Mouse (Mus musculus): ENCODE measurements around the gene Adgrb3. TPM values are rescaled to one million over a fixed set of nuclear protein-coding genes. Genes with fewer than 3 reads are reported as not detected.
"Not testable (repeated sequence)": the region's sequence is repeated elsewhere in the genome, so short reads cannot be mapped to it uniquely, and the experiment has no call there.

The Adgrb3 gene
- polyA plus RNA-seq, 1 experiment: 1.0 TPM

- no peak overlapping the region for H3K27ac ChIP-seq (ENCODE audit: insufficient read depth, low read length)
- TF ChIP-seq CTCF (IDR thresholded peaks at IDR 0.05; ENCODE audit: low read depth, low read length) (no peak), EP300 (IDR thresholded peaks at IDR 0.05; ENCODE audit: insufficient read depth, low read depth, low read length) (no peak), POLR2A (IDR thresholded peaks at IDR 0.05; ENCODE audit: insufficient read depth, low read length) (no peak)
- H3K27me3 ChIP-seq (ENCODE audit: control insufficient read depth, insufficient read depth, low read length, poor library complexity, severe bottlenecking): no peaks in the 10 kb centered on the region
- H3K9me3 ChIP-seq (replicated peaks; ENCODE audit: control insufficient read depth, insufficient read depth, low read length, poor library complexity, severe bottlenecking): no peaks in the 10 kb centered on the region
- H3K9ac ChIP-seq (ENCODE audit: low read depth, poor library complexity, severe bottlenecking): no peak overlapping the region
- H3K36me3 ChIP-seq (ENCODE audit: control insufficient read depth, insufficient read depth, low read length, poor library complexity, severe bottlenecking): no peaks in the 10 kb centered on the region
- H3K4me3 ChIP-seq (ENCODE audit: low read depth, low read length): no peak overlapping the region
- no peaks in the 10 kb centered on the region for H3K4me1 ChIP-seq (ENCODE audit: control insufficient read depth, insufficient read depth, low read length)
Measured at GRCm38 (mm10) chr1:25679656-25680055, 149.9 kb downstream of the Adgrb3 start.

- Histone ChIP-seq H3K27ac (ENCODE audit: insufficient read depth, low read length) (no peak overlapping the region), H3K9ac (ENCODE audit: low read depth, poor library complexity, severe bottlenecking) (no peak overlapping the region), H3K36me3 (ENCODE audit: control insufficient read depth, insufficient read depth, low read length, poor library complexity, severe bottlenecking) (no peaks in the 10 kb centered on the region), H3K27me3 (ENCODE audit: control insufficient read depth, insufficient read depth, low read length, poor library complexity, severe bottlenecking) (no peaks in the 10 kb centered on the region), H3K9me3 (replicated peaks; ENCODE audit: control insufficient read depth, insufficient read depth, low read length, poor library complexity, severe bottlenecking) (no peaks in the 10 kb centered on the region), H3K4me1 (ENCODE audit: control insufficient read depth, insufficient read depth, low read length) (no peaks in the 10 kb centered on the region), H3K4me3 (ENCODE audit: low read depth, low read length) (no peak overlapping the region)
- TF ChIP-seq POLR2A (IDR thresholded peaks at IDR 0.05; ENCODE audit: insufficient read depth, low read length) (no peak), EP300 (IDR thresholded peaks at IDR 0.05; ENCODE audit: insufficient read depth, low read depth, low read length) (no peak), CTCF (IDR thresholded peaks at IDR 0.05; ENCODE audit: low read depth, low read length) (no peak)
Measured at GRCm38 (mm10) chr1:25652717-25653116, 176.8 kb downstream of the Adgrb3 start.

- no peak for TF ChIP-seq CTCF (IDR thresholded peaks at IDR 0.05; ENCODE audit: low read depth, low read length)
- Histone ChIP-seq H3K9me3 (replicated peaks; ENCODE audit: control insufficient read depth, insufficient read depth, low read length, poor library complexity, severe bottlenecking) (no peaks in the 10 kb centered on the region), H3K36me3 (ENCODE audit: control insufficient read depth, insufficient read depth, low read length, poor library complexity, severe bottlenecking) (no peaks in the 10 kb centered on the region), H3K4me3 (ENCODE audit: low read depth, low read length) (no peak overlapping the region), H3K9ac (ENCODE audit: low read depth, poor library complexity, severe bottlenecking) (no peak overlapping the region), H3K4me1 (ENCODE audit: control insufficient read depth, insufficient read depth, low read length) (no peaks in the 10 kb centered on the region), H3K27ac (ENCODE audit: insufficient read depth, low read length) (no peak overlapping the region), H3K27me3 (ENCODE audit: control insufficient read depth, insufficient read depth, low read length, poor library complexity, severe bottlenecking) (no peaks in the 10 kb centered on the region)
Measured at GRCm38 (mm10) chr1:25644256-25644655, 185.3 kb downstream of the Adgrb3 start.

GRCm38 (mm10) chr1:25621458-25621857, 208.0 kb downstream of the Adgrb3 start:
- no peaks in the 10 kb centered on the region for H3K36me3 ChIP-seq (ENCODE audit: control insufficient read depth, insufficient read depth, low read length, poor library complexity, severe bottlenecking)
- TF ChIP-seq CTCF (IDR thresholded peaks at IDR 0.05; ENCODE audit: low read depth, low read length) (no peak), EP300 (IDR thresholded peaks at IDR 0.05; ENCODE audit: insufficient read depth, low read depth, low read length) (no peak), POLR2A (IDR thresholded peaks at IDR 0.05; ENCODE audit: insufficient read depth, low read length) (no peak)
- H3K27ac ChIP-seq (ENCODE audit: insufficient read depth, low read length): no peak overlapping the region
- no peaks in the 10 kb centered on the region for H3K27me3 ChIP-seq (ENCODE audit: control insufficient read depth, insufficient read depth, low read length, poor library complexity, severe bottlenecking)
- no peak overlapping the region for H3K4me3 ChIP-seq (ENCODE audit: low read depth, low read length)
- no peaks in the 10 kb centered on the region for H3K4me1 ChIP-seq (ENCODE audit: control insufficient read depth, insufficient read depth, low read length)
- no peak overlapping the region for H3K9ac ChIP-seq (ENCODE audit: low read depth, poor library complexity, severe bottlenecking)
- no peaks in the 10 kb centered on the region for H3K9me3 ChIP-seq (replicated peaks; ENCODE audit: control insufficient read depth, insufficient read depth, low read length, poor library complexity, severe bottlenecking)

GRCm38 (mm10) chr1:25616954-25617353, 212.6 kb downstream of the Adgrb3 start:
- no peak overlapping the region for H3K27ac ChIP-seq (ENCODE audit: insufficient read depth, low read length)
- no peak overlapping the region for H3K9ac ChIP-seq (ENCODE audit: low read depth, poor library complexity, severe bottlenecking)
- H3K36me3 ChIP-seq (ENCODE audit: control insufficient read depth, insufficient read depth, low read length, poor library complexity, severe bottlenecking): no peaks in the 10 kb centered on the region
- no peaks in the 10 kb centered on the region for H3K9me3 ChIP-seq (replicated peaks; ENCODE audit: control insufficient read depth, insufficient read depth, low read length, poor library complexity, severe bottlenecking)
- H3K4me1 ChIP-seq (ENCODE audit: control insufficient read depth, insufficient read depth, low read length): no peaks in the 10 kb centered on the region
- TF ChIP-seq POLR2A (IDR thresholded peaks at IDR 0.05; ENCODE audit: insufficient read depth, low read length) (no peak), EP300 (IDR thresholded peaks at IDR 0.05; ENCODE audit: insufficient read depth, low read depth, low read length) (no peak), CTCF (IDR thresholded peaks at IDR 0.05; ENCODE audit: low read depth, low read length) (no peak)
- no peaks in the 10 kb centered on the region for H3K27me3 ChIP-seq (ENCODE audit: control insufficient read depth, insufficient read depth, low read length, poor library complexity, severe bottlenecking)
- H3K4me3 ChIP-seq (ENCODE audit: low read depth, low read length): no peak overlapping the region

GRCm38 (mm10) chr1:25610776-25611175, 218.7 kb downstream of the Adgrb3 start:
- H3K27me3 ChIP-seq (ENCODE audit: control insufficient read depth, insufficient read depth, low read length, poor library complexity, severe bottlenecking); H3K36me3 ChIP-seq (ENCODE audit: control insufficient read depth, insufficient read depth, low read length, poor library complexity, severe bottlenecking); H3K4me3 ChIP-seq (ENCODE audit: low read depth, low read length); H3K27ac ChIP-seq (ENCODE audit: insufficient read depth, low read length); H3K4me1 ChIP-seq (ENCODE audit: control insufficient read depth, insufficient read depth, low read length); H3K9me3 ChIP-seq (replicated peaks; ENCODE audit: control insufficient read depth, insufficient read depth, low read length, poor library complexity, severe bottlenecking); H3K9ac ChIP-seq (ENCODE audit: low read depth, poor library complexity, severe bottlenecking): not testable (repeated sequence)
